Mouse (Mus musculus): ENCODE results near the gene Prdx5.

The Prdx5 gene

DNA sequence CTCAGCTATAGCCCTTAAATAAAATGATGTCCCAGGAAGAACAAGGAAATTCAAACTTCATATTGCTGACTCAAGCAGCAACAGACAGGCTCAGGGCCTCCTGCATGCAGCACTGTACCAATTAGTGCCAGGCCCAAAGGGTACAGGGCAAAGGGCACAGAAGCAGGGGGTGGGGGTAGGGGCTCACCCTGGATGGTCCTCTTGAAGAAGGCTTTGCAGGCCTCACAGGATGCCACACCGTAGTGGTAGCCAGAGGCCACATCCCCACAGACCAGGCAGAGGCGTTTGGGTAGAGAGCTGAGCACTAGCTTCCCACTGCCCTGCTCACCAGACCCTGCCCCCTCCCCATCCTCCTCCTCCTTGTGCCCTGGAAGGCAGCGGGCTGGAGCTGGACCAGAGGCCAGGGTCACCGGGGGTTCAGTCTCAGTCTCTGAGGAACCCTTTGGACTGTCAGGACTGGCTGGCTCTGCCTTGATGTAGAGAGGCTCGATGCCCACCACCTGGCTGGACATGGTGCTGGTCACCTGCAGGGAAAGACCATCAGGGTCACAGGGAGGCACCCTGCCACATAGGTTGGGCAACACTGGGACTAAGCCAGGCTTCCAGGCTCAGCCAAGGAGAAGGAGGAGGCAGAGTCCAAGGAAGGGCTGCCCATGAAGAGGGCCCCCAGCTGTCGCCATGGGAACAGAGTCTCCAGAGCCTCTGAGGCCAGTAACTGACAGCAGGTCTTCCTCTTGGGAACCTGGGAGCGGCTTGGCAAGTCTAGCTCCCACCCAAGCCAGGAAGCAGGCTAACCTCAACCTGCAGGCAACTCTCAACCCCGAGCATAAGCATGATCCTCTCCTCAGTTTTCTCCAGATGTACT is 10.2 kb upstream of the Prdx5 start:
- ATAC-seq (ENCODE audit: insufficient number of reproducible peaks, low FRiP score, low TSS enrichment) = 0 out of 2 replicates have a peak, but pooled peaks have one; percentile 23

DNA sequence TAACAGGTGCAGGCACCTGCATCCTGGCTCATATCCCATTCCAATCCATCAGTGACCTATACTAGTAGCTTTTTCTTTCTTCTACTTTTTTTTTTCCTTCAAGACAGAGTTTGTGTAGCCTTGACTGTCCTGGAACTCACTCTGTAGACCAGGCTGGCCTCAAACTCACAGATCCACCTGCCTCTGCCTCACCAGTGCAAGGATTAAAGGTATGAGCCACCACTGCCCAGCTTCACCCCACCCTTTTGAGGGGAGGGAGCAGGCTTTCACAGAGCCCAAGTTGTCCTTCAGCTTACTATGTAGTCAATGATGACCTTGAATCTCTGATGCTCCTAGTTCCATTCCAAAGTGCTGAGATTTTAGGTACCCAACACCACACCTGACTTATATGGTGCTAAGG is 9.5 kb upstream of the Prdx5 start:
- no peak for ATAC-seq (ENCODE audit: insufficient number of reproducible peaks, low FRiP score, low TSS enrichment)

DNA sequence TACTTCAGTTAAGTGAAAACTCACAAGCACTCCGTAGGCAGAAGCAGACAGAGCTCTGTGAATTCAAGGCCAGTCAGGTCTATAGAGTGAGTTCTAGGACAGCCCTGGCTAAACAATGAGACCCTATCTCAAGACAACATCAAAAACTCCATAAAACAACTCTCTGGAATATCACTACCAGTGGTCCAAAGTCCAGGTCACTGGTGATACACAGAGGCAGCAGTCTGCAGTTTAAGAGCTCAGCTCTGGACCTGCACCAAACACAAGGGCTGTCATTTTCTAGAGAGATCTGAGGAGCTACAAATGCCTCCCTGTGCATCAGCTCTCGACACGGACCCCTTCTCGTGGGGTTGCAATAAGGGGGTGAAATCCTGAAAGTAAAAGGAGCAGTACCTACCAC is 8.4 kb upstream of the Prdx5 start:
- no peak for ATAC-seq (ENCODE audit: insufficient number of reproducible peaks, low FRiP score, low TSS enrichment)

DNA sequence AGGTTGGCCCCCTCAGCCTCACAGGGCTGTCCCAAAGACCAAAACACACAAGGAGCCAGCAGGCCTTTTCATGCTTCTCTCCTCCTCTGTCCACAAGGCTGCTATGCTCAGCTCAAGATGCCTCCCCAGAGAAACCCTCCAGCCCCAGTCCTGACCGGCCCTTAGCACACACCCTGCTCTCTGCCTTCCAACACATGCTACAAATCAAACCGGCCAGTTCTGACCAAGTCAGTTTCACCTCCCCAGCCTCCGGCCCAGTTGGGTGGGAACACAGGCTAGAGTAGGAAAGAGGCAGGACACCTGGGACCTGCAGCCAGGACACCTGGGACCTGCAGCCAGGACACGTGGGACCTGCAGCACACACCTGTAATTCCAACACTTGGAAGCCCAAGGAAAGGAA is 6.6 kb upstream of the Prdx5 start:
- ATAC-seq (ENCODE audit: insufficient number of reproducible peaks, low FRiP score, low TSS enrichment) = no peak

GRCm38 (mm10) chr19:6915276-6915675 is 5.4 kb upstream of the Prdx5 start:
- ATAC-seq (ENCODE audit: insufficient number of reproducible peaks, low FRiP score, low TSS enrichment) = no peak

- ATAC-seq (ENCODE audit: insufficient number of reproducible peaks, low FRiP score, low TSS enrichment) = no peak
Observed at GRCm38 (mm10) chr19:6914540-6914939, 4.6 kb upstream of the Prdx5 start.

- ATAC-seq (ENCODE audit: insufficient number of reproducible peaks, low FRiP score, low TSS enrichment) = no peak
Observed at GRCm38 (mm10) chr19:6913991-6914390, 4.1 kb upstream of the Prdx5 start.

DNA sequence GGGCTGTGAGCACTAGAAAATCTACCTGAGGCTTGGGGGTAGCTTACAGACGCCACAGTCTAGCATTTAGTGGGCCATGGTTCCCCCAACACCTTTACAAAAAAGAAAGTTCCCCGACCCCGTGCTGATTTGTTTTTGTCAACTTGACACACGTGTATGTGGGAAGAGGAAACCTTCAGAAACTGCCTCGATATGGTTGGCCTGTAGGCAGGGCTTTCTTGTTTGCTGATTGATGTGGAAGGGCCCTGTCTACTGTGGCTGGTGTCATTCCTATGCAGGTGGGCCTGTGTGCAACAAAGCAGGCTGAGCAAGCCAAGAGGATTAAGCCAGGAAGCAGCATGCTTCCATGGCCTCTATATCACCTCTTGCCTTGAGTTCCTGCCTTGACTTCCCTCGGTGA is 3.1 kb upstream of the Prdx5 start:
- no peak for ATAC-seq (ENCODE audit: insufficient number of reproducible peaks, low FRiP score, low TSS enrichment)

- ATAC-seq (ENCODE audit: insufficient number of reproducible peaks, low FRiP score, low TSS enrichment) = no peak
Observed at GRCm38 (mm10) chr19:6912205-6912970, 2.5 kb upstream of the Prdx5 start.

GRCm38 (mm10) chr19:6911101-6912074 is 1.5 kb upstream of the Prdx5 start:
- ATAC-seq (ENCODE audit: insufficient number of reproducible peaks, low FRiP score, low TSS enrichment) = no peak

DNA sequence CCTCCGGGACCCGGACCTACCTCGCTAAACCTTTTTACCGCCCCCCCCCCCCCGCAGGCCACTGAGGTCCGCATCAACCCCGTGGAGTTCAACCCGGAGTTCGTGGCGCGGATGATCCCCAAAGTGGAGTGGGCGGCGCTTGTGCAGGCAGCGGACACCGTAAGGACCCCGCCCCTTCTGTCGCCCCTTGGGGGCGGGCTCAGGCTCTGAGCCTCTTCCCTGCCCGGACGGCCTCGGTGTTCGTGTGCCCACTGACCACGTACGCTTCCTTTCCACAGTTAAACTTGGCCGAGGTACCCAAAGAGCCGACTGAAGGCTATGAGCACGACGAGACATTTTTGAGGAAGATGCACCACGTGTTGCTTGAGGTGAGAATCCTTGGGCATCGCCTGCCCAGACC is 400 bp upstream of the Prdx5 start:
- ATAC-seq (ENCODE audit: insufficient number of reproducible peaks, low FRiP score, low TSS enrichment) = peak; percentile 8; the same call in 1 of the 2 replicates

DNA sequence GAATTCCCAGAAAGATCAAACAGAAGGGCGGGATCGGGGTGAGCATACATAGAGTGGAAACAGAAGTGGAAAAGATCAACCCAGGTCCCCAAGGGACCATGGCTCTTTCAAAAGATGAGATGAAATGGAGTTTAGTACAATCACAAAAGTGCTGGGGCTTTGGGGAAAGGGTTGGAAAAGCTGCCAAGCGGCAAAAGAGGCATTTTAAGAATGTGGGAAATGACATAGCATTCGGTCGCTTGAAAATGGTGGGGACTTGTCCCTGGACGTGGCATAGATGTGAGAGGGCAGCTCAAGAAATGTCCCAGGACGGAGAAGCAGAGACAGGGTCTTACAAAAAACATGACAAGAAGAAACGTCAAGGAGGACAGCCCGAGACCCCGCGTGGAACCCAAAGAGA is 885 bp downstream of the Prdx5 start:
- ATAC-seq (ENCODE audit: insufficient number of reproducible peaks, low FRiP score, low TSS enrichment) = no peak

GRCm38 (mm10) chr19:6907811-6908540 is 1.9 kb downstream of the Prdx5 start:
- ATAC-seq (ENCODE audit: insufficient number of reproducible peaks, low FRiP score, low TSS enrichment) = no peak

- no peak for ATAC-seq (ENCODE audit: insufficient number of reproducible peaks, low FRiP score, low TSS enrichment)
Observed at GRCm38 (mm10) chr19:6907094-6907493, 2.8 kb downstream of the Prdx5 start.

DNA sequence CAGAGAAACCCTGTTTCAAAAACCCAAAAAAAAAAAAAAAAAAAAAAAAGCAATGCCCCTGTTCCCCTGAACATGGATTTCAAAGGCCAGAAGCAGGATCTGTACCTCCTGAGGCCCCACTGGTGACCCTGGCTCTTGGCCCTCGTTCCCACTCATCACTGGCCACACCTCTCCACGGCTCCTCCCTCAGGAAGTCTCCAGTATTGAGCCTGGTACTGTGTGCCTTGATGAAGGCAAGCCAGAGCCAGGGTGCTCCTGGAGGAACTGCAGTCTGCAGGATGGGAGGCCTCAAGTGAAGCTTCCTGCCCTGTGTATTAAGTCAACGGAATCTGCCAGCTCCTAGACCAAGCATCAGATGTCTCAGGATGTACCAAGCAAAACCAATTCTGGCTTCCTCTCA is 3.7 kb downstream of the Prdx5 start:
- no peak for ATAC-seq (ENCODE audit: insufficient number of reproducible peaks, low FRiP score, low TSS enrichment)

DNA sequence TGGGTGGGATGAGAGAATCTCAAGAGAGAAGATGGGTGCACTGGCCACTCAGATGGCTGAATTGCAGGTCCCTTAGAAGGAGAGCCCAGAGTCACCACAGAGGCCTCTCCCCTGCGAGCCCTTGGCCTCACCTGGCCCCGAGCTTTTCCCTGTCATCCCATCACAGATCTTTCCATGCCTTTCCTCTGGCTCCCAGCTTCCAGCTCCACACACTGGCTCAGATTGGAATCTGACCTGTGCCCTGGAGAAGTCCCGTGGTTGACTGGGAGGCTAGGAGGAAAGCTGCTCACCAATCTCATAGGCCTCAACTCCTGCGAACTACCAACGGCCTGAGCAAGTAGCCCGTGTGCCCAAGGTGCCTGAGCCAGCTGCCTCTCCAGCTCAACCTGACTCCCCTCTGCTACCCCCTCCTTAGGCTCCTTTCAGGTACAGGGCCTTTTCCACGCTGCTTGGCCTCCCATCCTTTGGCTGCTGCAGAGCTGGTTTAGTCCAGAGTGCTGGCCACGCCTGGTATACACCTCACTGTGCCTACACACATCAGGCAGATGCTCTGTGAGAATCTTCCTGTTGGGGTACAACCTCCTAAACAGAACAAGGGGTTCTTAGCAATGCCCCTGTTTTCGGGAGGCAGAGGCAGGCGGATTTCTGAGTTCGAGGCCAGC is 4.3 kb downstream of the Prdx5 start:
- no peak for ATAC-seq (ENCODE audit: insufficient number of reproducible peaks, low FRiP score, low TSS enrichment)

DNA sequence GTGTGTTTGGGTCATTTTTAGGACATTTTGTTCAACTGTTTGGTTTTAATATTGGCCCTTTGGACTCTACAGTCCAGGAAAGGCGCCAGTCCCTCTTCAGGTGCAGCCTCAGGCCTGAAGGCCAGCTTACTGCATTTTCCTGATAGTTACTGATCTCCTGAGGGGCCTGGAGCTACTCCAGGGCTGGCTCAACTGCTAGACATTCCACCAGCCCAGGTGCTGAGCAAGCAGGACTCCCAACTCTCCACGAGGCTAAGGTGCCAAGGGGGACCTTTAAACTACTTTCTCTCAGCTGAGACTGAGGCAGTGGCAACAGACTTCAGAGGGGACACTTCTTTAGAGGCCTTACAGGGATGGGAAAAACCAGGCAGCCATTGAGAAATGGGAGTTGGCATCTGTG is 5.1 kb downstream of the Prdx5 start:
- ATAC-seq (ENCODE audit: insufficient number of reproducible peaks, low FRiP score, low TSS enrichment) = no peak

- no peak for ATAC-seq (ENCODE audit: insufficient number of reproducible peaks, low FRiP score, low TSS enrichment)
Observed at GRCm38 (mm10) chr19:6903031-6903430, 6.9 kb downstream of the Prdx5 start.

DNA sequence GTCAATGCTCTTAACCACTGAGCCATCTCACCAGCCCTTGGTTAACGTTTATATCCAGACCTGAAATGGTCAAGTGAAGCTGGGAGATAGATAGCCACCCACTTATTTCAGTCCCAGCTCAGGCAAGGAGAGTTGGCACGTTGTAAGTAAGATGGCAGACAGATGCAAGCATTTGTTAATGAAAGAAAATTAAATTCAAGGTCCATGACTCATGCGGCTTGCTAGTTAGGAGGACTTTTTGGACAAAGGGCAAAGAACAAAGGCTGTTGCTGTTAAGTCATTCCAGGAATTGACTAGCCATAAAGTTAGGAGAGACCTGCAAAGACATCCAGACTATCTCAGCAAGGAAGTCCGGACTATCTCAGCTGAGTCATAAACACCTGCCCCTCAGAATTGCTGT is 10.3 kb downstream of the Prdx5 start:
- ATAC-seq (ENCODE audit: insufficient number of reproducible peaks, low FRiP score, low TSS enrichment) = no peak
